Mouse (Mus musculus): ENCODE measurements around the gene Lrrc73. TPM values are rescaled to one million over a fixed set of nuclear protein-coding genes. Genes with fewer than 3 reads are reported as not detected.

Gene Lrrc73
- total RNA-seq (2021), result under 1 TPM; 0.54 to 0.79 TPM
- long read RNA-seq, experiment 1, result 0 reads
- long read RNA-seq, experiment 2, result 0 reads

GRCm38 (mm10) chr17:46253452-46254084, at the start of gene Lrrc73:
Gene Lrrc73 (plus strand): TSS chr17:46253531.
- peak; percentile 94 for DNase-seq

- no peak for DNase-seq
Measured at GRCm38 (mm10) chr17:46206676-46207075, 46.7 kb upstream of the Lrrc73 start.

- DNase-seq, result no peak
Measured at GRCm38 (mm10) chr17:46210550-46210949, 42.8 kb upstream of the Lrrc73 start.

GRCm38 (mm10) chr17:46221601-46222000, 31.7 kb upstream of the Lrrc73 start:
- DNase-seq, result no peak

GRCm38 (mm10) chr17:46227576-46227975, 25.8 kb upstream of the Lrrc73 start:
- no peak for DNase-seq

- DNase-seq, result no peak
Measured at GRCm38 (mm10) chr17:46236067-46236466, 17.3 kb upstream of the Lrrc73 start.

- DNase-seq, result no peak
Measured at GRCm38 (mm10) chr17:46237079-46237478, 16.3 kb upstream of the Lrrc73 start.

- no peak for DNase-seq
Measured at GRCm38 (mm10) chr17:46237480-46237879, 15.9 kb upstream of the Lrrc73 start.

GRCm38 (mm10) chr17:46239516-46240114, 13.7 kb upstream of the Lrrc73 start:
- no peak for DNase-seq

- DNase-seq, result no peak
Measured at GRCm38 (mm10) chr17:46241471-46241870, 11.9 kb upstream of the Lrrc73 start.

GRCm38 (mm10) chr17:46242274-46242673, 11.1 kb upstream of the Lrrc73 start:
- DNase-seq, result no peak

- no peak for DNase-seq
Measured at GRCm38 (mm10) chr17:46242993-46243392, 10.3 kb upstream of the Lrrc73 start.

GRCm38 (mm10) chr17:46243624-46244023, 9.7 kb upstream of the Lrrc73 start:
- no peak for DNase-seq

GRCm38 (mm10) chr17:46244579-46244978, 8.8 kb upstream of the Lrrc73 start:
- no peak for DNase-seq

- peak; percentile 94 for DNase-seq
Measured at GRCm38 (mm10) chr17:46247512-46248188, 5.7 kb upstream of the Lrrc73 start, which contains the start of the genes Polr1c and Yipf3. Gene Polr1c (minus strand): TSS chr17:46248054. Gene Yipf3 (plus strand): TSS chr17:46248080.

GRCm38 (mm10) chr17:46248189-46248522, 5.2 kb upstream of the Lrrc73 start:
- no peak for DNase-seq

- DNase-seq, result no peak
Measured at GRCm38 (mm10) chr17:46251174-46251573, 2.2 kb upstream of the Lrrc73 start.

- peak; percentile 36 for DNase-seq
Measured at GRCm38 (mm10) chr17:46252571-46253451, 520 bp upstream of the Lrrc73 start.

- peak; percentile 50 for DNase-seq
Measured at GRCm38 (mm10) chr17:46254106-46254505, 775 bp downstream of the Lrrc73 start.

GRCm38 (mm10) chr17:46255147-46255546, 1.8 kb downstream of the Lrrc73 start:
- no peak for DNase-seq

- no peak for DNase-seq
Measured at GRCm38 (mm10) chr17:46258279-46259053, 5.1 kb downstream of the Lrrc73 start.

GRCm38 (mm10) chr17:46259675-46260074, 6.3 kb downstream of the Lrrc73 start:
- no peak for DNase-seq

All from gastrocnemius, postnatal 10 days (tissue).